Mouse (Mus musculus): ENCODE measurements at regions not wholly inside any gene's neighbourhood (a gene's known extent, or its start where the extent isn't known, plus 50 kb on each side); places are given as distances from the start of the nearest gene placed in this dataset.

- Histone ChIP-seq H3K9me3 (ENCODE audit: low read length) (no peaks in the 10 kb centered on the region), H3K27me3 (ENCODE audit: insufficient read depth, low read length) (no peaks in the 10 kb centered on the region), H3K9ac (replicated peaks) (no peak overlapping the region), H3K4me3 (ENCODE audit: low read depth, low read length) (no peak overlapping the region), H3K4me1 (ENCODE audit: insufficient read depth) (no peaks in the 10 kb centered on the region), H3K36me3 (replicated peaks; ENCODE audit: insufficient read depth, low read length) (no peaks in the 10 kb centered on the region), H3K4me2 (ENCODE audit: low read depth, low read length) (no peak overlapping the region), H3K27ac (ENCODE audit: low read depth) (no peak overlapping the region)
- DNase-seq, result no peak
- TF ChIP-seq EP300 (IDR thresholded peaks at IDR 0.05; ENCODE audit: low read depth) (no peak), CTCF (IDR thresholded peaks at IDR 0.05; ENCODE audit: low read depth) (no peak)
- no peak for ATAC-seq
- 80% methylated on average over 7 of the region's 7 CpGs for WGBS (ENCODE audit: insufficient replicate concordance)
These were observed 76.4 kb upstream of the Mmadhc start for GRCm38 (mm10) chr2:50373006-50373405.

- TF ChIP-seq EP300 (IDR thresholded peaks at IDR 0.05; ENCODE audit: low read depth) (no peak), CTCF (IDR thresholded peaks at IDR 0.05; ENCODE audit: low read depth) (no peak)
- 85% methylated on average over 4 of the region's 4 CpGs for WGBS (ENCODE audit: insufficient replicate concordance)
These were observed 72.2 kb upstream of the Mmadhc start for GRCm38 (mm10) chr2:50368831-50369230.

GRCm38 (mm10) chr2:50368351-50368750 lies 71.8 kb upstream of the Mmadhc start:
- Histone ChIP-seq H3K9ac (replicated peaks) (no peak overlapping the region), H3K27ac (ENCODE audit: low read depth) (no peak overlapping the region), H3K4me3 (ENCODE audit: low read depth, low read length) (no peak overlapping the region), H3K36me3 (replicated peaks; ENCODE audit: insufficient read depth, low read length) (no peaks in the 10 kb centered on the region), H3K4me1 (ENCODE audit: insufficient read depth) (no peaks in the 10 kb centered on the region), H3K4me2 (ENCODE audit: low read depth, low read length) (no peak overlapping the region), H3K27me3 (ENCODE audit: insufficient read depth, low read length) (no peaks in the 10 kb centered on the region), H3K9me3 (ENCODE audit: low read length) (no peaks in the 10 kb centered on the region)
- 76% methylated on average over 6 of the region's 6 CpGs for WGBS (ENCODE audit: insufficient replicate concordance)
- DNase-seq (no peak), ATAC-seq (no peak)
- no peak for TF ChIP-seq EP300 (IDR thresholded peaks at IDR 0.05; ENCODE audit: low read depth)
- TF ChIP-seq CTCF (IDR thresholded peaks at IDR 0.05; ENCODE audit: low read depth), result no peak

More at GRCm38 (mm10) chr2:50368831-50369230, 72.2 kb upstream of the Mmadhc start:
- no peaks in the 10 kb centered on the region for H3K4me1 ChIP-seq (ENCODE audit: insufficient read depth)
- no peaks in the 10 kb centered on the region for H3K36me3 ChIP-seq (replicated peaks; ENCODE audit: insufficient read depth, low read length)
- ATAC-seq, result no peak
- no peaks in the 10 kb centered on the region for H3K27me3 ChIP-seq (ENCODE audit: insufficient read depth, low read length)
- H3K9ac ChIP-seq (replicated peaks), result no peak overlapping the region
- H3K9me3 ChIP-seq (ENCODE audit: low read length), result no peaks in the 10 kb centered on the region
- H3K4me3 ChIP-seq (ENCODE audit: low read depth, low read length), result no peak overlapping the region
- no peak overlapping the region for H3K4me2 ChIP-seq (ENCODE audit: low read depth, low read length)
- DNase-seq, result no peak
- H3K27ac ChIP-seq (ENCODE audit: low read depth), result no peak overlapping the region

GRCm38 (mm10) chr2:50365221-50365620 lies 68.6 kb upstream of the Mmadhc start:
- 75% methylated on average over 6 of the region's 6 CpGs for WGBS (ENCODE audit: insufficient replicate concordance)
- Histone ChIP-seq H3K9me3 (ENCODE audit: low read length) (no peaks in the 10 kb centered on the region), H3K4me1 (ENCODE audit: insufficient read depth) (no peaks in the 10 kb centered on the region), H3K4me3 (ENCODE audit: low read depth, low read length) (no peak overlapping the region), H3K27me3 (ENCODE audit: insufficient read depth, low read length) (no peaks in the 10 kb centered on the region), H3K27ac (ENCODE audit: low read depth) (no peak overlapping the region), H3K9ac (replicated peaks) (no peak overlapping the region), H3K36me3 (replicated peaks; ENCODE audit: insufficient read depth, low read length) (no peaks in the 10 kb centered on the region), H3K4me2 (ENCODE audit: low read depth, low read length) (no peak overlapping the region)
- ATAC-seq, result no peak
- TF ChIP-seq EP300 (IDR thresholded peaks at IDR 0.05; ENCODE audit: low read depth), result no peak
- no peak for TF ChIP-seq CTCF (IDR thresholded peaks at IDR 0.05; ENCODE audit: low read depth)
- DNase-seq, result no peak

- TF ChIP-seq EP300 (IDR thresholded peaks at IDR 0.05; ENCODE audit: low read depth) (no peak), CTCF (IDR thresholded peaks at IDR 0.05; ENCODE audit: low read depth) (no peak)
- Histone ChIP-seq H3K27ac (ENCODE audit: low read depth) (no peak overlapping the region), H3K4me1 (ENCODE audit: insufficient read depth) (no peaks in the 10 kb centered on the region), H3K27me3 (ENCODE audit: insufficient read depth, low read length) (no peaks in the 10 kb centered on the region), H3K36me3 (replicated peaks; ENCODE audit: insufficient read depth, low read length) (no peaks in the 10 kb centered on the region), H3K9me3 (ENCODE audit: low read length) (no peaks in the 10 kb centered on the region), H3K4me2 (ENCODE audit: low read depth, low read length) (no peak overlapping the region), H3K9ac (replicated peaks) (no peak overlapping the region), H3K4me3 (ENCODE audit: low read depth, low read length) (no peak overlapping the region)
- 67% methylated on average over 2 of the region's 2 CpGs for WGBS (ENCODE audit: insufficient replicate concordance)
- DNase-seq (no peak), ATAC-seq (no peak)
These were observed 59.5 kb upstream of the Mmadhc start for GRCm38 (mm10) chr2:50356089-50356488.

- Histone ChIP-seq H3K4me3 (ENCODE audit: low read depth, low read length) (no peak overlapping the region), H3K4me2 (ENCODE audit: low read depth, low read length) (no peak overlapping the region), H3K27ac (ENCODE audit: low read depth) (no peak overlapping the region), H3K36me3 (replicated peaks; ENCODE audit: insufficient read depth, low read length) (no peaks in the 10 kb centered on the region), H3K9ac (replicated peaks) (no peak overlapping the region), H3K27me3 (ENCODE audit: insufficient read depth, low read length) (no peaks in the 10 kb centered on the region), H3K4me1 (ENCODE audit: insufficient read depth) (no peaks in the 10 kb centered on the region), H3K9me3 (ENCODE audit: low read length) (no peaks in the 10 kb centered on the region)
- 86% methylated on average over 10 of the region's 10 CpGs for WGBS (ENCODE audit: insufficient replicate concordance)
- DNase-seq, result no peak
- TF ChIP-seq CTCF (IDR thresholded peaks at IDR 0.05; ENCODE audit: low read depth) (no peak), EP300 (IDR thresholded peaks at IDR 0.05; ENCODE audit: low read depth) (no peak)
- ATAC-seq, result no peak
These were observed 51.1 kb upstream of the Mmadhc start for GRCm38 (mm10) chr2:50347486-50348265.

Measured in liver, postnatal 0 days (tissue).